Mouse (Mus musculus): Measurements from ENCODE around the gene Kcnh4. TPM values are rescaled to one million over a fixed set of nuclear protein-coding genes. Genes with fewer than 3 reads are reported as not detected.
"Not testable (repeated sequence)": the region's sequence is repeated elsewhere in the genome, so short reads cannot be mapped to it uniquely, and the experiment has no call there.

Gene Kcnh4
- polyA plus RNA-seq, 1 experiment, result 0.82 TPM

GRCm38 (mm10) chr11:100795386-100795785 lies 35.6 kb upstream of the Kcnh4 start:
- TF ChIP-seq CTCF (IDR thresholded peaks at IDR 0.05; ENCODE audit: extremely low read depth, insufficient read depth, insufficient read length, insufficient replicate concordance), result no peak
- no peak for TF ChIP-seq POLR2A (IDR thresholded peaks at IDR 0.05; ENCODE audit: low read depth, low read length)
- no peaks in the 10 kb centered on the region for H3K27me3 ChIP-seq (ENCODE audit: control insufficient read depth, insufficient read depth, low read length)
- H3K4me1 ChIP-seq (ENCODE audit: control insufficient read depth, insufficient read depth, insufficient read length), result no peaks in the 10 kb centered on the region
- no peak for DNase-seq (ENCODE audit: low read depth in 1 of 2, low spot score in 2 of 2)
- 95% methylated on average over 2 of the region's 2 CpGs for WGBS
- no peak overlapping the region for H3K4me3 ChIP-seq (ENCODE audit: extremely low read depth, insufficient read depth, insufficient read length)
- H3K27ac ChIP-seq (ENCODE audit: insufficient read depth, low read length), result no peak overlapping the region
- peaks cover 30% of the 10 kb centered on the region for H3K36me3 ChIP-seq (ENCODE audit: control insufficient read depth, insufficient read depth, low read length)

- Histone ChIP-seq H3K27me3 (ENCODE audit: control insufficient read depth, insufficient read depth, low read length) (no peaks in the 10 kb centered on the region), H3K36me3 (ENCODE audit: control insufficient read depth, insufficient read depth, low read length) (peaks cover 28% of the 10 kb centered on the region), H3K27ac (ENCODE audit: insufficient read depth, low read length) (no peak overlapping the region), H3K4me1 (ENCODE audit: control insufficient read depth, insufficient read depth, insufficient read length) (no peaks in the 10 kb centered on the region), H3K4me3 (ENCODE audit: extremely low read depth, insufficient read depth, insufficient read length) (no peak overlapping the region)
- no peak for DNase-seq (ENCODE audit: low read depth in 1 of 2, low spot score in 2 of 2)
- TF ChIP-seq POLR2A (IDR thresholded peaks at IDR 0.05; ENCODE audit: low read depth, low read length), result no peak
- no peak for TF ChIP-seq CTCF (IDR thresholded peaks at IDR 0.05; ENCODE audit: extremely low read depth, insufficient read depth, insufficient read length, insufficient replicate concordance)
- WGBS, result 86% methylated on average over 2 of the region's 2 CpGs
These were observed 31.8 kb upstream of the Kcnh4 start for GRCm38 (mm10) chr11:100791457-100792049.

GRCm38 (mm10) chr11:100790644-100791043 lies 30.9 kb upstream of the Kcnh4 start:
- WGBS, result 93% methylated on average over 9 of the region's 9 CpGs
- DNase-seq (ENCODE audit: low read depth in 1 of 2, low spot score in 2 of 2); H3K27ac ChIP-seq (ENCODE audit: insufficient read depth, low read length); H3K4me1 ChIP-seq (ENCODE audit: control insufficient read depth, insufficient read depth, insufficient read length); H3K4me3 ChIP-seq (ENCODE audit: extremely low read depth, insufficient read depth, insufficient read length); H3K27me3 ChIP-seq (ENCODE audit: control insufficient read depth, insufficient read depth, low read length): not testable (repeated sequence)
- peaks cover 26% of the 10 kb centered on the region for H3K36me3 ChIP-seq (ENCODE audit: control insufficient read depth, insufficient read depth, low read length)

GRCm38 (mm10) chr11:100789702-100790101 lies 30.0 kb upstream of the Kcnh4 start:
- H3K27ac ChIP-seq (ENCODE audit: insufficient read depth, low read length), result no peak overlapping the region
- H3K4me1 ChIP-seq (ENCODE audit: control insufficient read depth, insufficient read depth, insufficient read length), result no peaks in the 10 kb centered on the region
- TF ChIP-seq POLR2A (IDR thresholded peaks at IDR 0.05; ENCODE audit: low read depth, low read length) (no peak), CTCF (IDR thresholded peaks at IDR 0.05; ENCODE audit: extremely low read depth, insufficient read depth, insufficient read length, insufficient replicate concordance) (no peak)
- no peaks in the 10 kb centered on the region for H3K27me3 ChIP-seq (ENCODE audit: control insufficient read depth, insufficient read depth, low read length)
- no peak overlapping the region for H3K4me3 ChIP-seq (ENCODE audit: extremely low read depth, insufficient read depth, insufficient read length)
- WGBS, result 81% methylated on average over 3 of the region's 3 CpGs
- no peak for DNase-seq (ENCODE audit: low read depth in 1 of 2, low spot score in 2 of 2)
- peaks cover 25% of the 10 kb centered on the region for H3K36me3 ChIP-seq (ENCODE audit: control insufficient read depth, insufficient read depth, low read length)

- 94% methylated on average over 2 of the region's 2 CpGs for WGBS
- no peak overlapping the region for H3K27ac ChIP-seq (ENCODE audit: insufficient read depth, low read length)
- H3K4me3 ChIP-seq (ENCODE audit: extremely low read depth, insufficient read depth, insufficient read length), result no peak overlapping the region
- H3K27me3 ChIP-seq (ENCODE audit: control insufficient read depth, insufficient read depth, low read length), result no peaks in the 10 kb centered on the region
- no peak for DNase-seq (ENCODE audit: low read depth in 1 of 2, low spot score in 2 of 2)
- no peaks in the 10 kb centered on the region for H3K4me1 ChIP-seq (ENCODE audit: control insufficient read depth, insufficient read depth, insufficient read length)
- peaks cover 38% of the 10 kb centered on the region for H3K36me3 ChIP-seq (ENCODE audit: control insufficient read depth, insufficient read depth, low read length)
- TF ChIP-seq CTCF (IDR thresholded peaks at IDR 0.05; ENCODE audit: extremely low read depth, insufficient read depth, insufficient read length, insufficient replicate concordance) (no peak), POLR2A (IDR thresholded peaks at IDR 0.05; ENCODE audit: low read depth, low read length) (no peak)
These were observed 26.0 kb upstream of the Kcnh4 start for GRCm38 (mm10) chr11:100785774-100786173.

- Histone ChIP-seq H3K36me3 (ENCODE audit: control insufficient read depth, insufficient read depth, low read length) (peaks cover 34% of the 10 kb centered on the region), H3K4me3 (ENCODE audit: extremely low read depth, insufficient read depth, insufficient read length) (no peak overlapping the region), H3K27me3 (ENCODE audit: control insufficient read depth, insufficient read depth, low read length) (no peaks in the 10 kb centered on the region), H3K4me1 (ENCODE audit: control insufficient read depth, insufficient read depth, insufficient read length) (no peaks in the 10 kb centered on the region), H3K27ac (ENCODE audit: insufficient read depth, low read length) (no peak overlapping the region)
- TF ChIP-seq POLR2A (IDR thresholded peaks at IDR 0.05; ENCODE audit: low read depth, low read length), result no peak
- TF ChIP-seq CTCF (IDR thresholded peaks at IDR 0.05; ENCODE audit: extremely low read depth, insufficient read depth, insufficient read length, insufficient replicate concordance), result no peak
- 91% methylated on average over 8 of the region's 8 CpGs for WGBS
- no peak for DNase-seq (ENCODE audit: low read depth in 1 of 2, low spot score in 2 of 2)
These were observed 24.5 kb upstream of the Kcnh4 start for GRCm38 (mm10) chr11:100784286-100784685.

- Histone ChIP-seq H3K4me3 (ENCODE audit: extremely low read depth, insufficient read depth, insufficient read length) (no peak overlapping the region), H3K4me1 (ENCODE audit: control insufficient read depth, insufficient read depth, insufficient read length) (no peaks in the 10 kb centered on the region), H3K27ac (ENCODE audit: insufficient read depth, low read length) (no peak overlapping the region), H3K36me3 (ENCODE audit: control insufficient read depth, insufficient read depth, low read length) (peaks cover 32% of the 10 kb centered on the region), H3K27me3 (ENCODE audit: control insufficient read depth, insufficient read depth, low read length) (no peaks in the 10 kb centered on the region)
- DNase-seq (ENCODE audit: low read depth in 1 of 2, low spot score in 2 of 2), result no peak
- WGBS, result 92% methylated on average over 13 of the region's 13 CpGs
- TF ChIP-seq CTCF (IDR thresholded peaks at IDR 0.05; ENCODE audit: extremely low read depth, insufficient read depth, insufficient read length, insufficient replicate concordance), result no peak
- TF ChIP-seq POLR2A (IDR thresholded peaks at IDR 0.05; ENCODE audit: low read depth, low read length), result no peak
These were observed 22.8 kb upstream of the Kcnh4 start for GRCm38 (mm10) chr11:100782568-100782967.

All from spleen, adult 2 months (tissue).